Mouse (Mus musculus): ENCODE results near the gene Tmem131l.

DNA sequence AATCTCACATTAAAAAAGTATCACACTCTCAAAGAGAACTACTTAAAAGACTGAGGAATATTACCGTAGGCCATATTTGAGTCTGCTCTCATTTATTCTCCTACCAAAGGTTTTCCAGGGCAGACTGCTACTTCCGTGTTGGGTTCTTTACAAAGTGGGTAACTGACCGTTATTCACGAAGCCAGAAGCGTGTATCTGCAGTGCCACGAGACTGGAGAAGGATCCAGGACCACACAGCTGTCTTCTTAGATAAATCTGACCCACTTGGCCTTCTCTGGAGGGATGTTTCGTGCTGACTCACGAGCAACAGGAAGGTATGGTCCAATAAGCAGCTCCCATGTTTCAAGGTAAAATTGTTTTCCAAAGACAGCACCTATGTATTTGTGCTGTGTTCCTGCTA, 1.8 kb upstream of the Tmem131l start:
- TF ChIP-seq CTCF (IDR thresholded peaks at IDR 0.05; ENCODE audit: low read depth, low read length): no peak
- no peak for TF ChIP-seq POLR2A (IDR thresholded peaks at IDR 0.05; ENCODE audit: borderline replicate concordance, low read depth, low read length)
